Mouse (Mus musculus) forebrain, embryonic 10.5 days (tissue): ENCODE results near the gene Tprkb. TPM values are rescaled to one million over a fixed set of nuclear protein-coding genes. Genes with fewer than 3 reads are reported as not detected.
"Not testable (repeated sequence)": the region's sequence is repeated elsewhere in the genome, so short reads cannot be mapped to it uniquely, and the experiment has no call there.

Experiments used
- DNase-seq: peaks from one replicate; pipeline ENCODE4 v3.0.0-alpha.2; 2017; ENCODE audit warnings: low spot score; ENCODE audit errors: extremely low spot score
- H3K27ac ChIP-seq: fragments of 300-500 bp; sonication (generic); 2 replicates; pipeline ENCODE4 v1.5.1; 2016; ENCODE audit warnings: mild to moderate bottlenecking
- H3K27me3 ChIP-seq: fragments of 300-500 bp; sonication (generic); 2 replicates; pipeline ENCODE4 v1.6.1; 2016; ENCODE audit warnings: mild to moderate bottlenecking; ENCODE audit not compliant: poor library complexity, severe bottlenecking
- H3K36me3 ChIP-seq: fragments of 300-500 bp; sonication (generic); replicated peaks from 2 replicates; pipeline ENCODE4 v1.6.1; 2016; ENCODE audit warnings: mild to moderate bottlenecking, moderate library complexity
- H3K4me1 ChIP-seq: fragments of 300-500 bp; sonication (generic); 2 replicates; pipeline ENCODE4 v1.6.1; 2016
- H3K4me3 ChIP-seq: fragments of 300-500 bp; sonication (generic); 2 replicates; pipeline ENCODE4 v1.5.1; 2016; ENCODE audit warnings: mild to moderate bottlenecking, moderate library complexity
- H3K9me3 ChIP-seq: fragments of 300-500 bp; sonication (generic); 2 replicates; pipeline ENCODE4 v1.6.1; 2016; ENCODE audit warnings: mild to moderate bottlenecking, moderate library complexity
- WGBS: fragments of 180-500 bp; shearing (Covaris S2); methylation state at CpG from one replicate; pipeline ENCODE4 v1.1.7; 2016; 5-methylcytosine and 5-hydroxymethylcytosine counted together
- polyA plus RNA-seq: library from polyadenylated mRNA; unstranded; fragments of >200 nt; fragmentation: Nextera tagmentation; extraction: Ambion mirVana; gene quantifications from 2 replicates; pipeline ENCODE4 v1.2.1, GENCODE M21; 2016

Tprkb gene
- polyA plus RNA-seq, 1 experiment from 2014 or later = 33.8 TPM

DNA sequence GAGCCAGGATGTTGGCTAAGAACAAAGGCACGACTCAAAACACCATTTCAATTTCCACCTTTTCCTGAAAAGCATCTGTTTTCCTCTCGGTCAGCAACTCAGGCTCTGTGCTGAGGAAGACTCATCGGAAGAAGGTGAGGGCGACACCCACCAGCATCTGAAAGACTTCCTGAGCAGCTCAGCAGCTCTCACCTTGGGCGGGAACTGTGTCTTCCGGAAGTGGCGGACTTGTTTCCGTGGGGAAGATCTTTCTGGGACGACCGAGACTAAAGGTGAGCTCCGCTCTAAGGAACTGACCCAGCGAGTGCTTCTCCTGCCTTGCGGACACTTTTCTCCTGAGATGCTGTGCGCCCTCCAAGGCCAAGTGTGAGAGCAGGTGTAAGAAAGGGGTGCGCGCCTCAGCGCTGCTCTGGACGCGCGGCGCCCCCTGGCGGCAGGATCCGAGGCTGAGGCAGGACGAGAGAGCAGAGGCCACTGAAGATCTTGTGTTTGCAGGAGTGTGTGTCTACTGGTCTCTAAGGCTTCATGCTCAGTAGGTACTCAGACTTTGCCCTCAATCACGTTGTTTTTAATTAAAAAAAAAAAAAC lies 16.5 kb upstream of the Tprkb start:
- H3K4me1 ChIP-seq, DNase-seq, H3K4me3 ChIP-seq, H3K36me3 ChIP-seq, H3K27me3 ChIP-seq, H3K27ac ChIP-seq: not testable (repeated sequence)
- WGBS = 73% methylated on average over 25 of the region's 25 CpGs
- peaks cover 19% of the 10 kb centered on the region for H3K9me3 ChIP-seq

DNA sequence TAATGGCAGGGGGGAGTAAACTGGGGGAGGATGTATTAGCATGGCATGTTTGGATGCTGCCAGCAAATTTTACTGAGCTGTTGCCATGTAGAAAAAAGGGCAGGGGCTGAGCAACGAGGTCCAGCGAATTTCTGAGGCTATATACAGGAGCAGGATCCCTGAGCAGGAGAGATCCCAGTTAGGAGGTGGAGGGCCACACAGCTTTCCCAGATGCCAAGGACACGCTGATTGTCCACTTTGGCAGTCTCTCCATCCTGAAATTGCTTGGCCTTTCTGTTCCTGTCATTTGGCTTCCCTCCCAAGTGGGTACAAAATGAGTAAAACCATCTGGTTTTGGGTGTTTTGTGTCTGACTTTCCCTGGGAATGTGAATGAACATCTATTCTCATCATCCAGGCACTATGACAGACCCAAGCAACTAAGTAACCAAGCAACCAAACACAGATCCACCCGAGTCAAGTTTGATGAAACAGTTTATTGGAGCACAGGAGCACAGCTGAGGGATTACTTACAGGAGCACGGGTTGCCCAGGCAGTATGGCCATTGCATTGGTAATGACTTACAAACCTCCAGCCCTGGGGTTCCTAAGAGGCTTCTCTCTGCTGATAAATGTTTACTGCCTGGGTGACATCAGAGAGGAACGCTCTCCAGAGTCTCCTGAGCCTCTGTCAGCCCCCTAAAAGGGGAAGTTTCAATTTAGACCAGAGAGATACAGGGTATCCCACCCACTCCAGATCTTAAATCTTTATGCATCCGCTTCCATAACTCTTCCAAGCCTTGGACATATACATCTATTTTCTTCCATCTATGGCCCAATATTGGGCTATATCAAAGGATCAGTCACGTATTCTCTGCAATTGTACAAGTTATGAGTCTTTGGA lies 12.8 kb upstream of the Tprkb start:
- DNase-seq = peak; percentile 3
- H3K9me3 ChIP-seq, H3K27ac ChIP-seq, H3K4me1 ChIP-seq, H3K27me3 ChIP-seq, H3K36me3 ChIP-seq, H3K4me3 ChIP-seq: not testable (repeated sequence)
- WGBS = 77% methylated on average over 7 of the region's 8 CpGs

DNA sequence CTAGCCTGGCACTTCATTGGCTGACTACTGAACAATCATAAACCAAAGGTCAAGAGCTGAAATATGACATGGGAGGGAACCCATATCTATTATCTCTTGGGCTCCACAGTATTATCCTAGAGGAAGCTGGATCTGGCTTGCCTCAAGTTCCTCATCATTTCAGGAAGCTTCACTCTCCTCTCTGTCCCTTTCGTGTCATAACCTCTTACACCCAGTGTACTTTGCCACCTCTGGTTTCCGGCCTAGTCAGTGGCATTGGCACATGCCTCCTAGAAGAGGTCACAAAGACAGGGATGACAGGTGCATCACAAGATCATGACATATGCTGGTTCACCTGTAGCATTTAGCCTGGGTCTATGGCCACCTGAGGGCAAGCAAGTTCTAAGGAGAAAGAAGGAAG lies 9.4 kb upstream of the Tprkb start:
- DNase-seq = peak; percentile 6
- no peak overlapping the region for H3K4me3 ChIP-seq
- 89% methylated on average over 2 of the region's 2 CpGs for WGBS

DNA sequence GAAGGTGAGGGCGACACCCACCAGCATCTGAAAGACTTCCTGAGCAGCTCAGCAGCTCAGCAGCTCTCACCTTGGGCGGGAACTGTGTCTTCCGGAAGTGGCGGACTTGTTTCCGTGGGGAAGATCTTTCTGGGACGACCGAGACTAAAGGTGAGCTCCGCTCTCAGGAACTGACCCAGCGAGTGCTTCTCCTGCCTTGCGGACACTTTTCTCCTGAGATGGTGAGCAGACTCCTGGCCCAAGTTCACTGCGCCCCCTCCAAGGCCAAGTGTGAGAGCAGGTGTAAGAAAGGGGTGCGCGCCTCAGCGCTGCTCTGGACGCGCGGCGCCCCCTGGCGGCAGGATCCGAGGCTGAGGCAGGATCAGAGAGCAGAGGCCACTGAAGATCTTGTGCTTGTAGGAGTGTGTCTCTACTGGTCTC lies 7.0 kb upstream of the Tprkb start, which contains the start of gene Nat8f4:
Nat8f4 (minus strand) TSS at position 243 of the 420 bp plus-strand sequence.
- peak within 1 kb of the TSS; percentile 47 for H3K4me3 ChIP-seq
- H3K4me1 ChIP-seq, H3K9me3 ChIP-seq, H3K27me3 ChIP-seq, H3K36me3 ChIP-seq: not testable (repeated sequence)
- WGBS = 14% methylated on average over 20 of the region's 20 CpGs
- peak; percentile 57 for DNase-seq
- peak within 1 kb of the TSS; percentile 58; the same call in 1 of the 2 replicates for H3K27ac ChIP-seq

More for the DNA sequence above, 9.4 kb upstream of the Tprkb start:
- no peaks in the 10 kb centered on the region for H3K36me3 ChIP-seq
- 0 out of 2 replicates have a peak, but pooled peaks cover 8% of the 10 kb centered on the region for H3K4me1 ChIP-seq
- no peak overlapping the region for H3K27ac ChIP-seq
- H3K9me3 ChIP-seq = no peaks in the 10 kb centered on the region
- H3K27me3 ChIP-seq = no peaks in the 10 kb centered on the region

DNA sequence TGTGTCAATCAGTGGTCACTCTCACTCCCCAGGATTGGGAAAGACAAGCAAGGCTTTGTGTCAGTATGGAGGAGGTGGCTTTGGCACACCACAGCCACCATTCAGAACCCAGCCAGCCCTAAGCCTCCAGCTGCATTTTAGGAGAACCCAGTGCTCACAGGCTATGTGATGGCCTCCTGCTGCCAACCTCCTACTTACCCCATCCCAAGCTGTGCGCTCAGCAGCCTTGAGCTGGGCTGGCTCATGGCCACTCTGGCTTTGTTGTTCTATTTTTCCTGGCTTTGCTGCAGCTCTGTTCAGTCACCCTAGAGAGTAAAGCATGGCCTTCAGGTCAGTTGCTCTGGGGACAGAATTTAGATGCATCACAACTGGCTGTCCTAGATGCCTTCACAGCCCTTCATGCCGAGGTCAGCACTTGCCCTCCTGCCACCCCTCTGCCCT lies 4.7 kb upstream of the Tprkb start:
- 72% methylated on average over 2 of the region's 2 CpGs for WGBS
- not testable (repeated sequence) for H3K27ac ChIP-seq, H3K4me3 ChIP-seq, H3K36me3 ChIP-seq, DNase-seq, H3K27me3 ChIP-seq, H3K9me3 ChIP-seq, H3K4me1 ChIP-seq

DNA sequence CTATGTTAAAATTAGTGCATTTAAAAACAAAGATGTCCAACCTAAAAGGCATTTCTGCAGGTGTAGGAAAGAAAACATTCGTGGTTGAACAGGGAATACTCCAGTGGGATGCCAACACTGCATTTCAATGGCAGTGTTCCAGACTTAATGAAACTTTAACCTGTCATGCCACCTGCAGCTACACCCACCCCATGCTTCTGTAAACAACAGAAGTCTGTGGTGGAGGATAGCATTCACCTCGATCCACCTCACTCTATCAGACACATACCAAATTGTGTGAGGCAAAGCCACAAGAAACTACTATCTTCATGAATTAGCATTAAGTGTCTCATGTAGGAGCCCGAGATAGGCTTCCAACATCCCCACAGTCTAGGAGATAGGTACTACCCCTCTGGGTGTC lies 3.3 kb upstream of the Tprkb start:
- 0 out of 2 replicates have a peak, but pooled peaks cover 8% of the 10 kb centered on the region for H3K4me1 ChIP-seq
- WGBS = 78% methylated on average over 3 of the region's 3 CpGs
- H3K27ac ChIP-seq = no peak overlapping the region
- H3K27me3 ChIP-seq = no peaks in the 10 kb centered on the region
- no peaks in the 10 kb centered on the region for H3K9me3 ChIP-seq
- H3K36me3 ChIP-seq = no peaks in the 10 kb centered on the region
- DNase-seq = no peak
- H3K4me3 ChIP-seq = no peak overlapping the region

DNA sequence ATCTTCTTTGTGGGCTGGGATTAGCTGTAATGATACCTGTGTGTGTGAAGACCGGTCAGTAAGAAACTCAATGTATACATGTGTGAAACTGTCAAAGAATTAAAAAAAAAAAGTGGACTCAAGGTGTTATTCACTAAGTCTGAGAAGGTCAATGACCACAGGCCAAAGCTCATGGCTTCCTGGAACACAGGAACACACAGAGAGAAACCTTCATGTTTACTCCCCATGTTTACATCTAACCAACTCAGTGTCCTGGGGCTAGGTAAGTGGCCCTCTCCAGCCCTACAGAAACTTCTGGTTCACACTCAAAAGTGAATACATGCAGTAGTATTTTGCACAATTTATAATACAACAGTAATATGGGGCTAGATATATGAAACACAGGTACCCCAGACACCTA lies 2.0 kb upstream of the Tprkb start:
- 98% methylated on average over 1 of the region's 1 CpGs for WGBS
- Histone ChIP-seq H3K36me3 (no peaks in the 10 kb centered on the region), H3K27ac (no peak overlapping the region), H3K9me3 (no peaks in the 10 kb centered on the region), H3K4me3 (no peak overlapping the region), H3K27me3 (no peaks in the 10 kb centered on the region), H3K4me1 (peaks cover 2% of the 10 kb centered on the region)
- DNase-seq = no peak

DNA sequence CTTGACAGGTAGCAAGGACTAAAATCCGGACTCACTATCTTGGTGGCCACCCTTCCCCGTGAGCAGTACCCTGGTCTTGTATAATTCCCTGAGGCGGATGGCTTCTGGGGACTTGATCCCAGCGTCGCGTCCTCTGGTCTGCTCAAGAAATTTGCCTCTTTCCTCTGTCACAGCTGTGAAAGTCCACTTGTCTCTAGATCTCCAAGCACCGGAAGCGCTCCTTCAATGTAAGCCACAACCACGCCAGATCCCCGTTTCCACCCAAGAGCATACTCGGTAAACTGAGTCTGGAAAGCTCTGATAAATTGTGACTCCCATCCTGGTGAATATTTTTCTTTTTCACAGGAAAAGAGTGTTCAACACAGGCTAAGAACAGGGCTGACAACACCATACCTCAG lies 3.5 kb downstream of the Tprkb start:
- Histone ChIP-seq H3K27me3 (no peaks in the 10 kb centered on the region), H3K27ac (peak overlapping the region; percentile 88), H3K9me3 (no peaks in the 10 kb centered on the region), H3K4me3 (peak overlapping the region; percentile 68), H3K4me1 (peaks cover 15% of the 10 kb centered on the region), H3K36me3 (no peaks in the 10 kb centered on the region)
- 8% methylated on average over 11 of the region's 11 CpGs for WGBS
- DNase-seq = peak; percentile 21

DNA sequence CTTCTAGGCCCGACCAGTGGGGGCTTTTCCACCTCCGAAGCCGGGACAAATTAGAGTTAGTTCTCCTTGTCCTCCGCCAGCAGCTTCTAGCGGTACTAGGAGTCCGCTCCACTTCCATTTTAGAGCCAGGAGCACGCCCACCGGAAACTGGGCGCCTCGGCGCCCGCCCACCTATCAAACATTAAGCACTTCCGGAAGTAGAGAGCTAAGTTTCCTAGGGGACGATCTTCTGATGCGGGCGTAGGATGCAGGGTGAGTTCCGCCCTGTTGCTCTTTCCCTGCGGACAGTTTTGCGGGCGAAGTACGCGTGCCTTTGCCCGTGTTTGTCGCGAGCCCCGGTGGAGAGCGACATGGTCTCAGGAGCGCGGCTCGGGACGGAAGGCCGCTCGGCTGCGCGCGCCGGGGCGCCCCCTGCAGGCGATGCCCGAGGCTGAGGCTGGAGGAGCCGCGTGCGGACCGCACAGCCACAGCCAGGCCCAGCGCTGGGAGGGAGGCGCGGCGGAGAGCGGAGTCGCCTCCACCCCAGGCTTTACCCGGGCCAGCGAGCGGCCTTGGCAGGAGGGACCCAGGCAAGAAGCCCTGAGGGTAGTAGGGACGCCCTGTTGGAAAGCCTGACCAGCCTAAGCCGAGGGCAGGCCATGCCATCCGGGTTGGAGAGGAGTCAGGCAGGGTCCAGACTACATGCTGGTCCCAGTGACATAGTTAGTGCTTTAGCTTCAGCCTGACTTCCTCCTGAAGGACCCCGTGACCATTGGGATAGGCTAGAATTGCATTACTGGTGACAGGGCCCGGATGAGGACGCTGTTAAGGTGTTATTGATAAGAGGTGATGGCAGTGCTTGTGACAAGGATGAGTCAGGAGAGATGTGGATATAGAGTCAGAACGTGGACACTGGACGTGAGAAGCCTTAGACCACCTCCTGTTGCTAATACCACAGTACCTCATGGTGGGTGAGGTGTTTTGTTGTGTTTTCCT lies 4.2 kb downstream of the Tprkb start, which contains the start of gene Nat8f1:
Nat8f1 (minus strand) TSS at position 149 of the 975 bp plus-strand sequence.
- not testable (repeated sequence) for H3K36me3 ChIP-seq, H3K9me3 ChIP-seq, H3K27me3 ChIP-seq
- peaks cover 15% of the 10 kb centered on the region for H3K4me1 ChIP-seq
- DNase-seq = peak; percentile 89
- under 1% methylated on average over 61 of the region's 61 CpGs for WGBS
- peak within 1 kb of the TSS; percentile 68 for H3K4me3 ChIP-seq
- H3K27ac ChIP-seq = peak within 1 kb of the TSS; percentile 88

DNA sequence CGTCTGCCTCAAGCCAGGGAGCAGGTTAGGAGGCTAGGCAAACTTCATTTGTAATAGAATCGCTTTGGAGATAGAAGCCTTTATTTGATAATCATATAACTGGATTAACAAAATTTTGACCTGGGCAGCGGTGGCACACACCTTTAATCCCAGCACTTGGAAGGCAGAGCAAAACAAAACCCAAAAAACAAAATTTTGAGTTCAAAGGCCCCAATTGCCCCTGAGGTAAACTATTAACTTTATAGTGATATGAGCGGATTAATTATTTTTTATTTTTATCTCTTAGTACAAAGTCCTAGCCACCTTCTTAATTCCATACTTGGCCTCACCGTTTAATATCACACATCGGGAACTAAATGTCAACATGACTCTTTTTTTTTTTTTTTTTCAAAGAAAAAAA lies 4.9 kb downstream of the Tprkb start:
- DNase-seq = no peak
- no peaks in the 10 kb centered on the region for H3K27me3 ChIP-seq
- no peaks in the 10 kb centered on the region for H3K9me3 ChIP-seq
- H3K4me1 ChIP-seq = peaks cover 15% of the 10 kb centered on the region
- WGBS = 83% methylated on average over 6 of the region's 6 CpGs
- H3K27ac ChIP-seq = peak overlapping the region; percentile 88
- peak overlapping the region; percentile 68 for H3K4me3 ChIP-seq
- H3K36me3 ChIP-seq = peaks cover 9% of the 10 kb centered on the region

DNA sequence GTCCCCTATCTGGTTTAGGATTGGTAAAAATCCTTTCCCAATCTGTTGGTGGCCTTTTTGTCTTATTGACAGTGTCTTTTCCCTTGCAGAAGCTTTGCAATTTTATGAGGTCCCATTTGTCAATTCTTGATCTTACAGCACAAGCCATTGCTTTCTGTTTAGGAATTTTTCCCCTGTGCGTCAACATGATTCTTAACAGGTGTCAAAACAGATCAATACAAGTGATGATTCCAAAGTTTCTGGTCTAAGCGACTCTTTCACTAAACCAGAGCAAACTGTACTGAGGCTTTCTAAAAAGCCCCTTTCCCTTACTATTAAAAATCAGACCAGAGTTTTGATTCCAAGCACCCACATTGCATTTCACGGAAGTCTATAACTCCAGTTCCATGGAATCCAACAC lies 6.7 kb downstream of the Tprkb start:
- H3K27ac ChIP-seq, DNase-seq, H3K9me3 ChIP-seq, H3K4me3 ChIP-seq, H3K27me3 ChIP-seq: not testable (repeated sequence)
- H3K4me1 ChIP-seq = peaks cover 15% of the 10 kb centered on the region
- 90% methylated on average over 3 of the region's 3 CpGs for WGBS
- H3K36me3 ChIP-seq = peaks cover 23% of the 10 kb centered on the region

DNA sequence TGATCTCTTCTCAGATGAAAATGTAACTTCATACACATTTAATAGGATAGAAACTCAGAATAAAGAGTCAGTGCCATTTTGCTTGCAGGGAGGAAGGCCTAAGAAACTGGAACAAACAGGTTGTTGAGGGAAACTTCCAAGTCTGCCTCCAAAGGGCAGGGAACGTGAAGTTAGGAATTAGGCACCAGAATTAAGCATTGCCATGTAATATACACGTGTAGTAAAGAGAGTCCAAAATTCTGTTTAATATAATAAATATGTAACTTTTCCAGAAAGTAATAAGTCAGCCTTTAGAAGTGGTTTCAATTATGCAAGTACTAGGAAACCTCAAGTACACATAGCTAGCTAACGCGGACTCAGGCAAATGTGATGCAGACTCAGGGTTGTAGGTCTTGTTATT lies 7.7 kb downstream of the Tprkb start:
- Histone ChIP-seq H3K36me3 (peaks cover 29% of the 10 kb centered on the region), H3K27ac (no peak overlapping the region), H3K4me3 (no peak overlapping the region), H3K9me3 (no peaks in the 10 kb centered on the region), H3K4me1 (peaks cover 15% of the 10 kb centered on the region), H3K27me3 (no peaks in the 10 kb centered on the region)
- no peak for DNase-seq
- WGBS = 93% methylated on average over 4 of the region's 4 CpGs
